Mouse (Mus musculus) heart, adult 18-20 months (tissue): ENCODE results near the gene Trabd. TPM values are rescaled to one million over a fixed set of nuclear protein-coding genes. Genes with fewer than 3 reads are reported as not detected.

Experiments
- DNase-seq, 2 experiments: peaks; one replicate each; pipeline ENCODE4 v3.0.0; 2021 to 2022; ENCODE audit warnings: mixed read lengths in 1 of 2
- long read RNA-seq, 2 experiments: library from polyadenylated mRNA; stranded (forward); transcript quantifications; one replicate each; pipeline ENCODE4 v2.0.0; 2021
- total RNA-seq, 2 experiments: library from RNA; stranded (reverse); gene quantifications; 2 replicates each; pipeline ENCODE4 v1.2.3; 2021

Gene Trabd
- 10 to 100 TPM; 46.6 to 56.5 TPM for total RNA-seq
- long read RNA-seq, experiment 1, transcript Trabd-201 (10 exons, 2,439 nt): major isoform, 45 of 59 reads
- long read RNA-seq, experiment 1, partial matches to known transcripts: 5 of 59 reads
- long read RNA-seq, experiment 1, other reads (novel, unspliced or antisense): 6 of 59 reads
- long read RNA-seq, experiment 2, transcript Trabd-201 (10 exons, 2,439 nt): major isoform, 25 of 34 reads
- long read RNA-seq, experiment 2, partial matches to known transcripts: 3 of 34 reads
- long read RNA-seq, experiment 2, other reads (novel, unspliced or antisense): 3 of 34 reads

DNA sequence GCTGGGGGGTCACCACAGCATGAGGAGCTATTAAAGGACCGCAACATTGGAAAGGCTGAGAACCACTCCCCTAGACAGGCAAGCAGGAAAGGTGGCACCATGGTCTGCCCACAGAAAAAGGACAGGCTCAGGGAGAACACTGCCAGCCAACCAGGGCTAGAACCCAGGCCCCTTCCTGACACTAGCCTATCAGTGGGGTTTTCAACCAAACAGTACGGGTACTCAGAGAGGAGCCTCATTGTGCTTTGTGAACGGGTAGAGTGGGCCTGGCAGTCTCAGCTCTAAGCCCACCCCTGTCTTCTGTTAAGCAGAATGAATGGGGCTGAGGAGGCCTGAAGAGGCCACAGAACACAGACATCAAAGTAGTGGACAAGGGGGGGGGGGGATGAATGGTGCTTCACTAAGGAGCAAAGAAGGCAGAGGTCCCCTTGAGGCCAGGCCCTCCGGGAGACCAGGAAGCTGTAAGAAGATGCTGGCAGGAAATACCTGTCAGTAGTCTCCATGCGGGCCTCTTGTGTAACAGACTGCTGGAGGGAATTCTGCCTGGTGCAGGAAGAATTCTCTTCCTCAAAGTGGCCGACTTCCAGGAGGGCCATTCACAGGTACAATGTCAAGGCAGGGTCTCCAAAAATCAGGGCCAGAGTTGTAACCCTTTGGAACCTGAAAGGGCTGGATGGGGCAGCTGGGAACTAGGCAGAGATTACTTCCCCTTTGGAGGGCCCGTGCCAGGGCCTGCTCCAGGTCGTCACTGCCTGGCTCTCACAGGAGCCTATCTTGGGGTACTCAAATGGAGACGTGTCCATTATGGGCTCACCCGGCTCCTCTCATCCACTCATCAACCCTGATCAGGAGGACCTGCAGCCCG, at the start of gene Trabd:
Trabd (plus strand) TSS at position 512 of the 865 bp plus-strand sequence.
- DNase-seq: peak; percentile 32 to 39

DNA sequence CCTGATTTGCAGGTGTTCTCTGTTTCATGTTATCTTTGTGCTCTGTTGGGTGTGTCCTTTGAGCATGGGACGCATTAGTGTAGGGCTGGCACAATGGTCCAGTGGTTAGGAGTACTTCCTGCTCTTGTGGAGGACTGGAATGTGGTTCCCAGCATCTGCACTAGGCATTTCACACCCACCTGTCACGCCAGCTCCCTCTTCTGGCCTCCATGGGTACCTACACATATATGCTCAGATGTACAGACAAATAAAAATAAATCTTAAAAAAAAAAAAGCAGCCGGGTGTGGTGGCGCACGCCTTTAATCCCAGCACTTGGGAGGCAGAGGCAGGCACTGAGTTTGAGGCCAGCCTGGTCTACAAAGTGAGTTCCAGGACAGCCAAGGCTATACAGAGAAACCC, 30.5 kb upstream of the Trabd start:
- DNase-seq: no peak

DNA sequence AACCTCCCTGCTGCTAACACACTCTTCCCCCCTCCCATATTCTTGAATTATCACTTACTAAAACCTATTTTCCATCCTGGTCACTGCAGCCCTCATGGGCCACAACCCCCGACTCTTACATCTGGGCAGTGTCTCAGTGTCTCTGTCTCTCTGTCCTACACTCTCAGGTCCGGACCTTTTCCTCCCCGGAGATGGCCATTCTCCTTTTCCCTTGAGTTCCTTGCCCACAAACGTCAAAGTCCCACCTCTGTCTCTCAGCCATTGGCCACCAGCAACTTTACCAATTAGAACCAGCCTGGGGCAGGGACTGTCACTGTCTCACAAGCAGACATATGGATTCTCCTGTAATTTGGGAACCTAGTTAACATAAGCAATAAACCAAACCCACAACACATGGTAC, 28.6 kb upstream of the Trabd start:
- DNase-seq: no peak

DNA sequence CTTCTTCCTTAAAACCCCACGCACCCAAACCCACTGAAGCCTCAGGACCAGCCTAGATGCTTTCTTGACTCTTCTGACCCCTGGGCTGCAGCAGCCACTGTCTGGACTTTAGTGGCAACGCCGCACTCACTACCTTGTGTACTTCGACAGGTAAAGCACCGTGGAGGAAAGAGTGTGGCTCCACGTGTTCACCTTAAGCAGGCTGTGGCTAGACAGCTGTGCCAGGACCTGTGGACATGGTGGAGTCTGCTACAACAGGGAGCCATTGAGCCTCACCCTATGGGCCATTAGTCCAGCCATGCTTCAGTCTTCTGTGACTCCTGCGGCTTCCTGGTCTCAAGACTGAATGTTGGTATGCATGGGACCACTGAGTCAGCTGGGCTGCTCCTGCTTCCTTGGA, 20.3 kb upstream of the Trabd start:
- no peak for DNase-seq

DNA sequence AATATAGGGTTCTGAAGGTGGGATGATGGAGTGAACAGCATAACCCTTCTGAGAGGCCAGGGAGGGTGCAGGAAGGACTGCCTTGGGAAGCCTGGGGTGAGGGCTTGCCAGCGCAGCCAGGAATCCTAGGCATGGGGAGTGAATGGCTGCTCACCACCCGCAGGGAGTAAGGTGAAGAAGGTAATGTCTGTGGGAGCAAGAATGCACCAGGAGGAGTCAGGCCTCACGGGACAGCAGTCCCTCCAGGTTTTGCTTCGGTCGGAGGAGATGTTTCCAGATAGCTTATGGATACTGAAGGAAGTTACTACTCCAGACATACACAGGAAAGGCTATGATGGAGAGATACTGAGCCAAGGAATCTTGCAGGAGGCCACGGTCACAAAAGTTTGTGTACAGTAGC, 16.2 kb upstream of the Trabd start:
- no peak for DNase-seq

DNA sequence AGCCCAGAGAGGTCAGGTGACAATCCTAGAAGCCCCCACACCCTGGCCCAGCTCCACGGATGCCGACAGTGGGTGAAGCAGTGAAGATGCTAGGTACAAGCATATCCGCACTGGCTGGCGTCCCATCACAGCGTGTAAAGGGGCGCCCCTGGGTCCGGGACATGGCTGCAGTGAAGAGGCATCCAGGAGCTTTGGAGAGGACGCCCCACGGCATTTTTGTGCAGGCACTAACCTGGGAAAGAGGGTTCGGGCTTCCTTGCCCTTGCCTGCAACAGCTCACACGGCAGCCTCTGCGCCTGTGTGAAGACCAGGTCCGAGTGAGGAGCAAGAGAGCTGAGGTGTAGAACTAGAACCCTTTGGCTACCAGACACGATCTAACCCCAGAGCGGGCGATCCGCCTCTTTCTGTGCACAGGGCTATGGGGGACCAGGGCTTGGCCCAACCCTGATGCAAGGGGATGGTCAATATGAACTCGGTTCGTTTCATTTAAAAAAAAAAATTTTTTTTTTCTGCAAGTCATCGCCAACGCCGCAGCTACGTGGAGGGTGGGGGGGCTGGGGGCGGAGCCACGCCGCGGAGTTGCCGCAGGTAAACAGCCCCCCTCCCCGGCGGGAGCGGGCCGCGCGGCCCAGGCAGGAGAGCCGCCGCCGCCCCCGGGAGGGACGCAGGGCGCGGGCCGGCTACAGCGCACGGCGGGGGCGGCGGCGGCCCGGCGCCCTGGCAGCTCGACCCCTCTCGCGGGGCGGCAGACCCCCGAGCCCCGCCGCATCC, 15.6 kb upstream of the Trabd start, which contains the start of gene Panx2:
Panx2 (plus strand) TSS at position 574 of the 771 bp plus-strand sequence.
- no peak for DNase-seq

DNA sequence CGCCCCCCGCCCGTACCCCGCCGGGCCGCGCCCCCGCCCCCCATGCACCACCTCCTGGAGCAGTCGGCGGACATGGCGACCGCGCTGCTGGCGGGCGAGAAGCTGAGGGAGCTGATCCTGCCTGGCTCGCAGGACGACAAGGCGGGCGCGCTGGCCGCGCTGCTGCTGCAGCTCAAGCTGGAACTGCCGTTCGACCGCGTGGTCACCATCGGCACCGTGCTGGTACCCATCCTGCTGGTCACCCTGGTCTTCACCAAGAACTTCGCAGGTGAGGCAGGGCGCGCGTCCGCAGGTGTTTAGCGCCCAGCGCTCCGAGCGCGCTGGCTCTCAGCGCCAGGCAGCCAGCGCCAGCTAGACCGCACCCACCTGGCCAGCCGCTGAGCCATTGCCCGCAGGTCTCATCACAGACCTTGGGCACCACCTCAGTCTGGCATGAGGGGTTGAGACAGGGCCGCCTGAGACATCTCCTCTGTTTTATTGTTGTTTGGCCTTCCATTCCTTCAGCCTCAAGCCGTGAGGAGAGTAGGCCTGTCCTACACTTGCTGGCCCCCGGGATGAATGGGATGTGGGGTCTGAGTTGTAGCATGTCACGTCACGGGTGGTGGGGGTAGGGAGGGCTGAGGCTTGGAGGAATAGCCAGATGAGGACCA, 14.8 kb upstream of the Trabd start:
- no peak for DNase-seq

DNA sequence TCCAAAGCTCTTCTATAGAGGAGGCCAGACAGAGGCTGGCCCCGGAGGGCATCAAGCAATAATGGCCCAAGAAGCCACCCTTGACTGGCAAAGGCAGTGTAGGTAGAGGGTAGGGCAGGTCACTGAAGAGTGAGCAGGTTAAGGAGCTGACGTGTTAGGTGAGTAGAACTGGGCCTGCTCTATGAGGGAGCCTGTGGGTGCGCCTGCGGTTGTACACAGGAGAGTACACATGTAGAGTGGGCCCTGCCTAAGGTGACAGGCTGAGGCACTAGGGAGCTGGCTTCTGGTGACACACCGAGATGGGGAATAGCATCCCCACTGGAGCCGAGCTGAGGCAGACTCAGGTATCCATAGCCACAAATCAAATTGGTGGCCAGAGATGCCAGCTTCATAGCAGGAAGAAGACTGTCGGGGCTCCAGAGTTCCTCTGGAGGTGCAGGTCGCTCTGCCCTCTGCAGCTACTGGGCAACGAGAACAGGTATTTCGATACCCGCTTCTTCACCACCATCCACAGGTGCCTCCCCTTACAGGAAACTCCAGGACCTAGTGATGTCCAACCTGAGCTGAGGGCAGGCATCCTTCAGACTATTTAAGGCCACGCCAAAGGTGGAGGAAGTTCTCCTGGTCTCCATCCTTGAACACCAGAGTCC, 14.0 kb upstream of the Trabd start:
- DNase-seq: no peak

DNA sequence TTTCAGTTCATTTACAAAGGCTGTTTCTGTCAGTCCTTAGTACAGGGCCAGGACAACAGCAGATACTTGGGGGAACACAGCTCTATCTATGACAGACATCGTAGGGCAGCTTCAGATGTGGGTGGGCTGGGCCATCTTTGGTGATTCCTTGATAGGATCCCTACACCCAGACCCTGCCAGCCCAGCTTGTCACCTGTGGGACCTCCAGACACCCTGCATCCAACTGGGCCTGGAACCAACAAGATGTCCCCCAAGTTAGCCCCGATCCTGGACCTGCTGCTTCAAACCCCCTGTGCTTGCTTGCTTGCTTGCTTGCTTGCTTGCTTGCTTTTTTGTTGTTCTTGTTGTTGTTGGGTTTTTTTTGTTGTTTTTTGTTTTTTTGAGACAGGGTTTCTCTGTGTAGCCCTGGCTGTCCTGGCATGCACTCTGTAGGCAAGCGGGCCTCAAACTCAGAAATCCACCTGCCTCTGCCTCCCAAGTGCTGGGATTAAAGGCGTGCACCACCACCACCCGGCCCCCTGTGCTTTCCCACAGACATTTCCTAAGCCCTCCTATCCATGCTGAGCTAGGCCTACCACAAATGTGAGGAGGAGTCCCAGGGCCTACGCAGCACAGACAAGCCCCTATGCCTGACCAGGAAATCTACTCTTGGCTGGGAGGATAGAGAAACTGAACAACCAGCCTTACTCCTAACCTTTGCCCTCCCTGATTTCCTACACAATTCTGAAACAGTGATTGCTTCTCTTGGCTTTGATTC, 13.0 kb upstream of the Trabd start:
- no peak for DNase-seq

DNA sequence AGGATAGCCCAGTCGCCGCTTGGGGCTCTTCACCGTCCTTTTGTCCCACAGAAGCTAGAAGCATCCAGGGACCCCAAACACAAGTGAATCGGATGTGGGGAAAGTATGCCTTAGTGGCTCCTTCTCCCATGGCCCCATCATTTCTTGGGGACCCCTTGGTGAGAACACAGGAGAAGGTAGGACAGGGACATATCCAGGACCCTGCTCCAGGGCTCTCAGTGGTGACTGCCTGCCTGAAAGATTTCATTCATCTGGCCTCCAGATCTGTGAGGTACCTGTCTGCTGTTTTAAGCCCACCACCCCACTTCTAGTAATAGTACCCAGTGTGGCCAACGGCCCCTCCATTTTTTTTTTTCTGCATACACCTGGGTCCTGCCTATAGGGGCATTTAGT, 12.4 kb upstream of the Trabd start:
- DNase-seq: no peak

DNA sequence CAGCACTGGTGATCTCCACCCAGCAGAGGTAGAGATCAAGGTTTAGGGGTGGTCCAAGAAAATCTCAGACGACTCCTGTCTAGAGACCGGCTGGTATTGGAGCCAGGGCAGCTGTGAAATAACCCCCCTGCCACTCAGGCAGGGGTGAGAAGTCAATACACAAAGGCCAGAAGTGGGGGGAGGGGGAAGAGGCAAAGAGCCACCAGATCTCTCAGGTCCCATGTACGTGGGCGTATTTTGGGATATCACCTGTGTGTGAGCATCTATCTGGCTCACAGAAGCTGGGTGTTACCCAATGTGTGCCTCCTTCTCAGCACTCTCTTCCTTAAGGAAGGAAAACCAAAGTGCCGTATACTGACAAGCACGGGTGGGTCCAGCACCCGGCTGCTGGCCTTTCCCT, 11.9 kb upstream of the Trabd start:
- no peak for DNase-seq

DNA sequence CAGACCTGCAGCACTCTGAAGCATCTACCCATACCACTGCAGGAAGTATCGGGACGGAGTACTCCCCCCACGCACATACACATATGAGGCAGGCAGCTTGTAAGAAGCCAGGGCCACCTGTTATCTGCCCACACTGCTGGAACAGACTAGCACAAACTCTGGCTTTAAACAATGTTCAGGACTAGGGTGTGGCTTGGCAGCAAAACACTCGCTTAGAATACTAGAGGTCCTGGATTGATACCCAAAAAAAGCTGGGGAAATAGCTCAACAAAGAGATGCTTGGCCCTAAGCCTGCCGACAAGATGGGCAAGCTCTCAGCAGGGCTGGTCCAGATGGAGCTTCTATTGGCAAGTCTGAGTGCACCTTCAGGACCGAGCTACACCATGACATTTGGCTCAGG, 11.4 kb upstream of the Trabd start:
- DNase-seq: no peak

DNA sequence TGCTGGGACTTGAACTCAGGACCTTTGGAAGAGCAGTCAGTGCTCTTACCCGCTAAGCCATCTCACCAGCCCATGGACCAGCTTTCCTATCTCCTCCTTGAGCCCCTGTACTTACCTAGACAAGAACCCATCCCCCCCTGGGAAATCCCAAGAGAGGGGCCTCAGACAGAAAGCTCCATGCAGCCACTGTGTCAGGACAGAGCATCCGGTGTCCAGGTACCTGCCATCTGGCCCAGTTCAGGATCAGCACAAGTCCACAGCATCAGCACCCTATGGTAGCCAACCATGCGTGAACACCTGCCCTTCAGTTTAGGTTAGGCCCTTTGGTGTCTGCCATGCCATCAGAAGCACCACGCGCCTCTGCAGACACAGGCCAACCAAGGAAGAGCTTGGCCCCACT, 10.0 kb upstream of the Trabd start:
- DNase-seq: no peak

DNA sequence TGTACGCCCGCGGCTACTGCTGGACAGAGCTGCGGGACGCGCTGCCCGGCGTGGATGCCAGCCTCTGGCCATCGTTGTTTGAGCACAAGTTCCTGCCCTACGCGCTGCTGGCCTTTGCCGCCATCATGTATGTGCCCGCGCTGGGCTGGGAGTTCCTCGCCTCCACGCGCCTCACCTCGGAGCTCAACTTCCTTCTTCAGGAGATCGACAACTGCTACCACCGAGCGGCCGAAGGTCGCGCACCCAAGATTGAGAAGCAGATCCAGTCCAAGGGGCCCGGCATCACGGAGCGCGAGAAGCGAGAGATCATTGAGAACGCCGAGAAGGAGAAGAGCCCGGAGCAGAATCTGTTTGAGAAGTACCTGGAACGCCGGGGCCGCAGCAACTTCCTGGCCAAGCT, 7.3 kb upstream of the Trabd start:
- no peak for DNase-seq

DNA sequence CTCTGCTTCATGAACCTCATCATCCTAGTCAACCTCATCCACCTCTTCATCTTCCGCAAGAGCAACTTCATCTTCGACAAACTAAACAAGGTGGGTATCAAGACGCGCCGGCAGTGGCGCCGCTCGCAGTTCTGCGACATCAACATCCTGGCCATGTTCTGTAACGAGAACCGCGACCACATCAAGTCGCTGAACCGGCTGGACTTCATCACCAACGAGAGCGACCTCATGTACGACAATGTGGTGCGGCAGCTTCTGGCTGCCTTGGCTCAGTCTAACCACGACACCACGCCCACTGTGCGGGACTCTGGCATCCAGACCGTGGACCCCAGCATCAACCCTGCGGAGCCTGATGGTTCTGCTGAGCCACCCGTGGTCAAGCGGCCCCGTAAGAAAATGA, 6.7 kb upstream of the Trabd start:
- no peak for DNase-seq

DNA sequence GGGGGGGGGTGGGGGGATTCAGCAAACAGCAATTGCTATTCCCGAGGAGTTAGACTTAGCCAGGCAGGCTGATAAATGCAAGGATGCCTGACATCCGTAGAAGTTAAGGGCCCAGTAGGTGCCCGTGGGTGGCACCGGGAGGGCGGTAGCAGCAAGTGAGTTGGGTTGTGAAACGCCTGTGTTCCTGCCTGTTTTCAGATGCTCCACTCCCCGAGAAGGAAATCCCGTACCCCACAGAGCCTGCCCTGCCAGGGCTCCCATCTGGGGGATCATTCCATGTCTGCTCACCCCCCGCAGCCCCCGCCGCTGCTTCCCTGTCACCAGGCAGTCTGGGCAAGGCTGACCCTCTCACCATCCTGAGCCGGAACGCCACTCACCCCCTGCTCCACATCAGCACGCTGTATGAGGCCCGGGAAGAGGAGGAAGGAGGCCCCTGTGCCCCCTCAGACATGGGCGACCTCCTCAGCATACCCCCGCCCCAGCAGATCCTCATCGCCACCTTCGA, 5.5 kb upstream of the Trabd start:
- no peak for DNase-seq

DNA sequence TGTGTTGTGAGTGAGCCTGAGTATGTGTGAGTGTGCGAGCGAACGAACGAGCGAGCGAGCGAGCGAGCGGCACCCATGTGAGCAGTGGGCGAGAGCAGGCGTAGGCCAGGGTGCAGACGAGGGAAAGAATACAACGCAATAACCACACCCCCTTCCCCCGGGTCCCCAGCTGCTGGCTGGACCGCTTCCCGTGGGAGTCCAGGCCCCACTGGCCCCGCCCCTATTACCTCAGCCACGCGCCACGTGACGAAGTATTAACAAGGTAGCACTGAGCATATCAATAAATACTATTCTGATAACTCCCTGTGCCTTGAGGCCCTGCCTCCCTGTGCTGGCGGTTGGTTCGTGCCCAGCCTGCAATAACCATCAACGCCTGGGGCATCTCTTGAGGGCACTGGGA, 4.3 kb upstream of the Trabd start:
- DNase-seq: no peak

DNA sequence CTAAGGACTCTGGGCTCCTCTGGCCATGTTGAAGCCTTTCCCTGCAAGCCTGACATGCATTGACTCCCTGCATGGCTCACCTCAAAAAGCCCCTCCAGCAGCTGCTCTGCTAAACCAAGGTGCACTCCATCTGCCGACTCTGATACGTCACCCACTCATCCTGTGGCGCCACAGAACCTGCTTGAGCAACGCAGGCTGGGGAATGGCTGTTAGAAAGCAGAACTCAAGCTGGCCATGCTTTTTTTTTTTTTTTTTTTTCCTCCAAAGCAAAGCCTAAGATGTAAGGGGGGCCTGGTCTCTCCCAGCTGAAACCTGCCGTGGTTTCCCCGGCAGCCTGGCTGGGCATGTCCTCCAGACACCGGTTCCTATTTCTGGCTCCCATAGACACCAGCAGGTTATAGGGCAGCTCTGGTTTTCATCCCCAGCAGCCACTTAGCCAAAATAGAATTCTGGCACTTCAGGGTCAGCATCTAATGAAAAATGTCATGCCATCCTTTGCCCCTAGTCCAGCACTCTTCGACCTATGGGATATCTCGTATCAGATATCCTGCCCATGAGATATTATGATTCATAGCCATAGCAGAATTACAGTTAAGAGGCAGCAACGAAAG, 826 bp upstream of the Trabd start:
- peak; percentile 60 to 68 for DNase-seq

DNA sequence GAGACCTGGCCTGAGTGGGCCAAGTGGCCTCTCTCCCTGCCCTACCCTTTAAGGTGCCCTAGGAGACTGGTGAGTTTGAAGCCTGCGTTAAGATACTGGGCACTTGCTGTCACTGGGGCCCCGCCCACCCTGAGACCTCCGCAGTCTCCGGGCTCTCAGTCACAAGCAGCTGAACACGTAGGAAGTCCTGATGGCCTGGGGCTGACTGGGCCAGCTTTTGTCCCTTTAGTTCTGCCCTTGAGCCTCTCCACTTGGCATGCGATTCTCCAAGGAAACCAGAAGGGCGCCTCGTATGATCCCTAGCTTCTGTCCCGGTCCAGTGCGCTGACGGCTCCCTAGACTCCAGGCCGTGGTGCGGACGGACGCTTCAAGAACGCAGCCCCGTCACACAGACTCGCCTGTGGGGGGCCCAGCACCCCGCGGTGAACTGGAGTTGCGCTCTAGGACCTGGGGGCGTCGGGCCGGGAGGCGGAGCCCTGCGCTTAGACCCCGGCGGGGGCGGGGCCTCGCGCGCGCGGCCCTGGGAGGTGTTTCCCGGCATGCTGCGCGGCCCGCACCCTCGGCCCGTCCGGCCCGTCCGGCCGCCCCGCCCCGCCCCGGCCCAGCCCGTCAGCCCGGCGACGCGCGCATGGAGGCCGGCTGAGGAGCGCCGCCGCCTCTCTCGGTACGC, 689 bp downstream of the Trabd start:
- peak; percentile 91 to 93 for DNase-seq
